Mouse (Mus musculus) limb, embryonic 12.5 days (tissue): ENCODE results near the gene Apba3. TPM values are rescaled to one million over a fixed set of nuclear protein-coding genes. Genes with fewer than 3 reads are reported as not detected.

Experiments
- ATAC-seq: fragments of 200-750 bp; cut with Nextera tagmentation; 2 replicates; pipeline ENCODE4 v1.8.0; 2017; ENCODE audit warnings: low read depth, moderate TSS enrichment; ENCODE audit not compliant: insufficient number of reproducible peaks, insufficient read depth, low FRiP score, low TSS enrichment
- H3K27ac ChIP-seq: fragments of 300-500 bp; sonication (generic); 2 replicates; pipeline ENCODE4 v1.5.1; 2016; ENCODE audit warnings: mild to moderate bottlenecking, moderate library complexity
- H3K27me3 ChIP-seq: fragments of 300-500 bp; sonication (generic); 2 replicates; pipeline ENCODE4 v1.6.1; 2016; ENCODE audit warnings: mild to moderate bottlenecking, moderate library complexity
- H3K36me3 ChIP-seq: fragments of 300-500 bp; sonication (generic); 2 replicates; pipeline ENCODE4 v1.6.1; 2016; ENCODE audit warnings: mild to moderate bottlenecking, moderate library complexity
- H3K4me1 ChIP-seq: fragments of 300-500 bp; sonication (generic); replicated peaks from 2 replicates; pipeline ENCODE4 v1.6.1; 2016
- H3K4me2 ChIP-seq: fragments of 300-500 bp; sonication (generic); 2 replicates; pipeline ENCODE4 v1.6.1; 2016; ENCODE audit warnings: mild to moderate bottlenecking, moderate library complexity
- H3K4me3 ChIP-seq: fragments of 300-500 bp; sonication (generic); replicated peaks from 2 replicates; pipeline ENCODE4 v1.5.1; 2016; ENCODE audit warnings: mild to moderate bottlenecking
- H3K9ac ChIP-seq: fragments of 300-500 bp; sonication (generic); replicated peaks from 2 replicates; pipeline ENCODE4 v1.6.1; 2016; ENCODE audit warnings: mild to moderate bottlenecking, moderate library complexity
- H3K9me3 ChIP-seq: fragments of 300-500 bp; sonication (generic); 2 replicates; pipeline ENCODE4 v1.6.1; 2016; ENCODE audit warnings: mild to moderate bottlenecking, moderate library complexity
- WGBS: fragments of 180-500 bp; shearing (Covaris S2); methylation state at CpG from one replicate; pipeline ENCODE4 v1.1.7; 2016; 5-methylcytosine and 5-hydroxymethylcytosine counted together
- polyA plus RNA-seq: library from polyadenylated mRNA; unstranded; fragments of >200 nt; fragmentation: Nextera tagmentation; extraction: Ambion mirVana; gene quantifications from 2 replicates; pipeline ENCODE4 v1.2.1, GENCODE M21; 2016

The Apba3 gene
- polyA plus RNA-seq, 1 experiment from 2014 or later = 48.8 TPM

DNA sequence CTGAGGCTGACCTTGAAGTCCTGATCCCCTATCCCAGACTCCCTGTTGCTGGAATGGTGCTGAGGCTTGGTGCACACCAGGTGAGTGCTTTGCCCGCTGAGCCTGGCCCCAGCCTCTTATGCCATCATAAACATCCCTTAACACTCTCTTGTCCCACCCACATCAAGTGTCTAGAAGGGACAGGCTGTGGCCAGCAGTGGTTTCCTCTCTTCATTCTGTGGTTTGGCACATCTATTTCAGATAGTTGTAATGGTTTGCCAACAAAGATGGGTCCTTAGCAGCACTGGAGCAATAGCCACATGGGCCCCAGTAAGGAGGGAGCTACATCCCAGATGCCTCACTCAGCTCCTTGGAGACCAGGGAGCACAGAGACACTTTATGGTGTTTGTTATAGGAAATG is 11.9 kb upstream of the Apba3 start:
- no peaks in the 10 kb centered on the region; the same call in 1 of the 2 replicates for H3K9me3 ChIP-seq
- peaks cover 94% of the 10 kb centered on the region for H3K27me3 ChIP-seq
- no peaks in the 10 kb centered on the region for H3K36me3 ChIP-seq
- H3K4me1 ChIP-seq = peaks cover 27% of the 10 kb centered on the region
- no peak overlapping the region for H3K9ac ChIP-seq
- no peak overlapping the region for H3K4me3 ChIP-seq
- no peak overlapping the region for H3K27ac ChIP-seq
- H3K4me2 ChIP-seq = no peak overlapping the region
- no peak for ATAC-seq
- 71% methylated on average over 1 of the region's 1 CpGs for WGBS

DNA sequence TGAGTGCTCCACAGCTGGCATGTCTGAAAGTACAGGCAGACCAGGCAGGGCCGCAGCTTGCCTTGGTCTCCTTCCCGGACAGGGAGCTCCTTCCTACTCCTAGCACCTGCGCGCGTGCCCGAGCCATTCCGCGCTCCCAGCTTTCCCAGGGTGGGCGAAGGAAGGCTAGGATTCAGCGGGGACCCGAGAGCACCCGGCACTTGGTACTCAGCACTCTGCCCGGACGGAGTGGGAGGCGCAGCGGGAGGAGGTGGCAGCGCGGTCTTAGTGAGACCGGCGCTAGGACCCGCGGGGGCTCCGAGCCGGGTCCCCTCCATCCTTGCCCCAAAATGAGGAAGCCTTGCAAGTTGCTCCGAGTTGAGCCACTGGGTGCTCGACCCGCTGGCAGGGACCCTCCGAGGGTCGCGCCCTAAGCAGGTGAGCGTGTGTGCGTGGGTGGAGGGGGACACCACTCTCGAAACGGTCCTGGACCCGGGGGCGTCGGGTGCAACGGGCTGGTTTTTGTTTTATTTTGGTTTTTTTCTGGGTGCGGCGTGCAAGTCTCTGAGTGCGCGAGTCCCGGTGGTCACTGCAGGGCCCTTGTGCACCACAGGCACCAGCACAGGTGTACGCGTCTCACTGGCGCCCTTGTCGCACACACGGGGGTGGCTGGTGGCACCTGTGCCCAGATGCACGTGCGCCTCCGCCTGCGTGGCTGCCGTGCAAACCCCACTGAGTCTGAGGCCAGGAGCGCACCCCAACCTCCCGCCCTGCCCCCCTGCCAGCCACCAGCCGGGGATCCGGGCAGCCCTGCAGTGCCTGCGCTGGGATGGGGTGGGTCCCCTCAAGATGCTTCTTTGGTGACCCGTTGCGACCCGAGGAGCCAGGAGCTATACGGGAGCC is 9.4 kb upstream of the Apba3 start:
- H3K9ac ChIP-seq = peak overlapping the region; percentile 55
- peaks cover 85% of the 10 kb centered on the region for H3K27me3 ChIP-seq
- H3K27ac ChIP-seq = no peak overlapping the region
- peaks cover 24% of the 10 kb centered on the region for H3K4me1 ChIP-seq
- H3K36me3 ChIP-seq = peaks cover 15% of the 10 kb centered on the region
- WGBS = 2% methylated on average over 62 of the region's 62 CpGs
- ATAC-seq = no peak
- peak overlapping the region; percentile 74 for H3K4me2 ChIP-seq
- peaks cover 8% of the 10 kb centered on the region; the same call in 1 of the 2 replicates for H3K9me3 ChIP-seq
- H3K4me3 ChIP-seq = peak overlapping the region; percentile 50

DNA sequence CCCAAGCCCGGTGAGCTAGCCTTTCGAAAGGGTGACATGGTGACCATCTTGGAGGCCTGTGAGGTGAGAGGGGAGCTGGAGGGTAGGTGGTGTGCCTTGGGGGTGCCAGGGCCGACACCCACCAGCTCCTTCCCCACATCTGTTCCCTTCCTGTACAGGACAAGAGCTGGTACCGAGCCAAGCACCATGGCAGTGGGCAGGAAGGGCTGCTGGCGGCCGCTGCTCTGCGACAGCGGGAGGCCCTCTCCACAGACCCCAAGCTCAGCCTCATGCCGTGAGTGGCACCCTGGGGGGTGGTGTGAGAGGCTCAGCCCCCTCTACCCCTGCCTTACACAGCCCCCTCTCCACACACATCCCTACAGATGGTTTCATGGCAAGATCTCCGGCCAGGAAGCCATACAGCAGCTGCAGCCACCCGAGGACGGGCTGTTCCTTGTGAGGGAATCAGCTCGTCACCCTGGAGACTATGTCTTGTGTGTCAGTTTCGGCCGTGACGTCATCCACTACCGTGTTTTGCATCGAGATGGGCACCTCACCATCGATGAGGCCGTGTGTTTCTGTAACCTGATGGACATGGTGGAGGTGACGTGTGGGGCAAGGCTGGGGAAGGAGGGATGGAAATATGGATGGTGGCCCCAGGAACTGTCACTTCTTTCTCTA is 7.4 kb upstream of the Apba3 start:
- no peak overlapping the region for H3K4me2 ChIP-seq
- H3K9ac ChIP-seq = no peak overlapping the region; the same call in 1 of the 2 replicates
- H3K36me3 ChIP-seq = peaks cover 35% of the 10 kb centered on the region
- peaks cover 16% of the 10 kb centered on the region for H3K4me1 ChIP-seq
- H3K9me3 ChIP-seq = peaks cover 8% of the 10 kb centered on the region; the same call in 1 of the 2 replicates
- H3K27ac ChIP-seq = no peak overlapping the region
- no peak for ATAC-seq
- no peak overlapping the region for H3K4me3 ChIP-seq
- H3K27me3 ChIP-seq = peaks cover 66% of the 10 kb centered on the region
- WGBS = 39% methylated on average over 21 of the region's 21 CpGs

DNA sequence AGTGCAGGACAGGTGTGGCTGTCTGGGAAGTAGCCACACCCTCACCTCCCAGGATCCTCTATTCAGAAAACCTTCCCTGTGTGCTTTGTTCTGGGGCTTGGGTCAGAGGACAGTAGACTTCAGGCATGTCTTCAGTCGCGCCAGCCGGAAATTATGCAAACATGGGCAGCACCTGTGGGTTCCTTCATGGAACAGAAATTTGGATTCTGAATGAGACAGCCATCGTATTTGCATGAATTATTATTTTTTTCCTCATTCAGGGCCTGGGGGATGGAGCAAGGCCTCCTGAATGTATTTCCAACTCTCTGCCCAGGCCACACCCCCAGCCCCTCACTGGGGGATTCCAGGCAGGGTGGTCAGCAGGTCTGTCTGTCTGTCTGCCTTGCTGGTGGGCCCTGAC is 5.7 kb upstream of the Apba3 start:
- Histone ChIP-seq H3K4me2 (no peak overlapping the region), H3K27ac (no peak overlapping the region), H3K36me3 (peaks cover 47% of the 10 kb centered on the region), H3K9ac (no peak overlapping the region), H3K9me3 (peaks cover 8% of the 10 kb centered on the region; the same call in 1 of the 2 replicates), H3K4me1 (peaks cover 22% of the 10 kb centered on the region), H3K4me3 (no peak overlapping the region), H3K27me3 (peaks cover 50% of the 10 kb centered on the region)
- WGBS = 87% methylated on average over 4 of the region's 4 CpGs
- no peak for ATAC-seq

DNA sequence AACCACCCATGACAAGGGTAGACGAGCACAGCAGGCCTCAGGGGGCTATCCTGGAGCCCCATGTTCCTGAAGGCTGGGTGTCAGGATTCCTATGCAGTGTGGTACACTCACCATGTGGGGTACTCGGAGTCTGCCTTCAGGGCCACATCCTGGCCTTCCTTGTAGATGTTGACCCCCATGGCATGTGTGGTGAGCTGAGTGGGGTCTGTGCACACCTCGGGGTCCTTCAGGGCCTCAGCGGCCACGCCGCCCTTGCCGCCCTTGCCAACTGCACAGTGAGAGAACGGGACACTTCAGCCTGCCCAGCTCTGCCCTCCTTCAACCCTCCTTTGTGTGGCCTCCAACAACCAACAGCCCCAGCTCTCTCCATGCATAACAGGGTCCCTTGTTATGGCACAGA is 1.2 kb upstream of the Apba3 start:
- peaks cover 16% of the 10 kb centered on the region for H3K4me1 ChIP-seq
- no peak for ATAC-seq
- no peak overlapping the region for H3K27ac ChIP-seq
- H3K9me3 ChIP-seq = peaks cover 3% of the 10 kb centered on the region; the same call in 1 of the 2 replicates
- peaks cover 60% of the 10 kb centered on the region for H3K36me3 ChIP-seq
- no peak overlapping the region; the same call in 1 of the 2 replicates for H3K9ac ChIP-seq
- H3K4me2 ChIP-seq = peak overlapping the region; percentile 63
- WGBS = 97% methylated on average over 8 of the region's 8 CpGs
- H3K27me3 ChIP-seq = peaks cover 4% of the 10 kb centered on the region
- H3K4me3 ChIP-seq = peak overlapping the region; percentile 52

DNA sequence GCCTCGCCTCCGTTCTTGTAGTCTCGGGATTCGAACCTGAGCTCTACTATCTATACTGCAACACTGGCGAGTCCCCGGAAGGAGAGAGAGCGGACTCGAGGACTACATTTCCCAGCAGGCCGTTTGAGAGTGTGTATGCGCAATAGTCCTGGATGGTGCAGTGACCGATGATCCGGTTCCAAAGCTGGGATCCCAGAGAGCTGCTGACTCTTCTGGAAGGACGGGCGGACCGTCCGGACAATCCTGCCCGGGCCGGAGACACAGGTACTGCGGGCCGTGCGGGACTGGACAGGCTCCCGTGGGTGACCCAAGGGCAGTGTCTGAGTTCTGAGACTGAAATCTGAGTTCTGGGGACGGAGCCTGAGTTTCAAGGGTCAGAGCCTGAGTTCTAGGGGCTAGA is 1.3 kb downstream of the Apba3 start:
- H3K4me1 ChIP-seq = peaks cover 16% of the 10 kb centered on the region
- H3K9ac ChIP-seq = peak overlapping the region; percentile 66
- peak; percentile 50; the same call in 1 of the 2 replicates for ATAC-seq
- H3K4me2 ChIP-seq = peak overlapping the region; percentile 76
- no peak overlapping the region for H3K27ac ChIP-seq
- no peaks in the 10 kb centered on the region for H3K27me3 ChIP-seq
- H3K36me3 ChIP-seq = peaks cover 63% of the 10 kb centered on the region
- 4% methylated on average over 23 of the region's 23 CpGs for WGBS
- H3K9me3 ChIP-seq = no peaks in the 10 kb centered on the region
- peak overlapping the region; percentile 52 for H3K4me3 ChIP-seq

DNA sequence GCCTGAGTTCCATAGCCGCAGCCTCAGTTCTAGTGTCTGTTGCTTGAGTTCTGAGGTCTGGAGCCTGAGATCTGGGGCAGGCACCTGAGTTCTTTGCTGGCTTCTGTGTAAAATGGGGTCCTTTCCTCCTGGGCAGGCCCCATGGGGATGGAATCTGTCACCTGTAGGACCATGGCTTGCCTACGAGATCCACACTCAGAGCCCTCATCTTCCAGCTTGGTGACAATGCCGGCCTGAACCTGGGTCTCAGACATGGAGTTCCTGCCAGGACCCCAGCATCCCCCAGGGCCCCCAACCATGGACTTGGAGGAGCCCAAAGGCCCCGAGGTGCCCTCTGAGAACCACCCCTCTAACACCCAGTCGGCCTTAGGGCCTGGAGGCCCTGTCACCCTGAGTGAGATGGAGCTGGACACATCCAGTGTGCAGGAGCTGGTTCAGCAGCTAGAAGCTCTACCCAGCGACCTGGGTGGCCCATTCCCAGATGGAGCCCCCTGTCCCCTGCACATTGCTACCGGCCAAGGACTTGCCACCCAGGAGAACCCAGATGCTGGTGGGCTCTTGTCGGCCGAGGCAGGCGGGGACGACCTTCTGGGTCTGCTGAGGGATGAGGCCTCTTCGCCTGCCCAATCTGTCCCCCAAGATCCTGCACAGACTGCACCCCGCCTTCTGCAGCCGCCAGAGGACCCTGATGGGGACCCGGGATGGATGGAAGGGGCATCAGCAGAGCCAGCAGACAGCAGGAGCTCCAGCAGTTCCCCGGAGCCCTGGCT is 2.1 kb downstream of the Apba3 start:
- ATAC-seq = no peak
- peak overlapping the region; percentile 76 for H3K4me2 ChIP-seq
- no peaks in the 10 kb centered on the region for H3K9me3 ChIP-seq
- H3K4me3 ChIP-seq = peak overlapping the region; percentile 52
- H3K27me3 ChIP-seq = no peaks in the 10 kb centered on the region
- H3K36me3 ChIP-seq = peaks cover 63% of the 10 kb centered on the region
- peak overlapping the region; percentile 66 for H3K9ac ChIP-seq
- H3K4me1 ChIP-seq = peaks cover 16% of the 10 kb centered on the region
- no peak overlapping the region for H3K27ac ChIP-seq
- WGBS = 82% methylated on average over 16 of the region's 16 CpGs

DNA sequence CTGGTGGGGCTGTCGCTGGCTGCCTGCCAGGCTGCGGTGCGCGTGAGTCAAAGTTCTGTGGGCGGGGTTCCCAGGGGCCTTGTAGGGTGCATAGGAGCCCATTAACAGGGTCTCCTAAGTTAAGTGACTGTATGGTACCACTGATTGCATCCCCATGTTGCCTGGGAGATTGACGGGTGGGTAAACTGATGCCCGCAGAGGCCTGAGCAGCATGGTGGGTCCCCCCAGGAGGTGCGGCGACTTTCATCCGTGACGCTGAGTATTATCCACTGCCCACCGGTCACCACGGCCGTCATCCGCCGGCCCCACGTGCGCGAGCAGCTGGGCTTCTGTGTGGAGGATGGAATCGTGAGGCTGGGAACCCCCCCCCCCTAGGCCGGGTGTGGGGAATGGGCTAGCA is 5.6 kb downstream of the Apba3 start:
- ATAC-seq = no peak
- Histone ChIP-seq H3K27me3 (no peaks in the 10 kb centered on the region), H3K4me2 (no peak overlapping the region), H3K4me1 (peaks cover 10% of the 10 kb centered on the region), H3K27ac (no peak overlapping the region), H3K36me3 (peaks cover 53% of the 10 kb centered on the region), H3K9ac (no peak overlapping the region), H3K4me3 (no peak overlapping the region), H3K9me3 (no peaks in the 10 kb centered on the region; the same call in 1 of the 2 replicates)
- 95% methylated on average over 21 of the region's 21 CpGs for WGBS

DNA sequence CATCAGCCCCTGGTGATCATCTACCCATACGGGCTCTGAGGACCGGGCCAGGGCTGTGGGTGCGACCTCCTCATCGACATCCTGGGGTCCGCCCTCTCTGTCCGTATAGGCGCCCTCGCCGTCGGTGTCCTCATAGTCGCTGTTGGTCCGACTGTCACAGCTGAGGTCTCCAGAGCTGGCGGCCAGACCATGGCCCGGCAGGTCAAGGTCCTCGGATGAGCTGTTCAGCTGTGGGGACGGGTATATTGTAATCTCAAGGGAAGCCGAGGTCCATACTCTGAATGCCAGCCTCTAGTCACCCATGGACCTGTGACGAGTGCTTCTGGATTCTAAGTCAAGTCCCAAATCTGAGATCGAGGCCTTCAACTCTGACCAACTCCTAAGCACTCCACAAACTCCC is 7.1 kb downstream of the Apba3 start:
- no peak overlapping the region for H3K9ac ChIP-seq
- ATAC-seq = no peak
- H3K4me3 ChIP-seq = no peak overlapping the region
- peaks cover 4% of the 10 kb centered on the region for H3K4me1 ChIP-seq
- H3K36me3 ChIP-seq = peaks cover 53% of the 10 kb centered on the region
- H3K27ac ChIP-seq = no peak overlapping the region
- H3K9me3 ChIP-seq = no peaks in the 10 kb centered on the region; the same call in 1 of the 2 replicates
- H3K27me3 ChIP-seq = peaks cover 6% of the 10 kb centered on the region; the same call in 1 of the 2 replicates
- H3K4me2 ChIP-seq = no peak overlapping the region
- WGBS = 95% methylated on average over 19 of the region's 19 CpGs

DNA sequence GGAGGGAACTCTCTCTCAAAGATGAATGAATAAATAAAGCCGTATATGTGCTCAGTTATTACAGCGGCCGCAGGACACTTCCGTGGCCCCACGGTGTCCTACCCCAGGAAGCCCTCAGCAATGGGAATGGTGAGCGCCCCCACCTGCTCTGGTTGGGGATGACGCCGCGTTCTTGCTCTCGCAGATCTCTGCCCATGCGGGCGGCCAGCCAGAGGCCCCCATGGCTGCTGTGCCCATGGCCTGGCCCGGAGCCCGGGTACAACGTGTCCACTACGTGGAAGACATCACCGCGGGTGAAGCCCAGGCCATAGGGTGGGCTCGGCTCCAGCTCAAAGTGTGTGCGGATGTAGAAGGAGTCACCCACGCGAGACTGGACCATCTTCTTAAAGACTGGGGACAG is 10.9 kb downstream of the Apba3 start:
- Histone ChIP-seq H3K4me3 (no peak overlapping the region), H3K27me3 (peaks cover 40% of the 10 kb centered on the region), H3K9ac (no peak overlapping the region), H3K36me3 (peaks cover 19% of the 10 kb centered on the region), H3K4me1 (peaks cover 11% of the 10 kb centered on the region; the same call in 1 of the 2 replicates), H3K9me3 (no peaks in the 10 kb centered on the region; the same call in 1 of the 2 replicates), H3K4me2 (no peak overlapping the region), H3K27ac (no peak overlapping the region)
- no peak for ATAC-seq
- WGBS = 80% methylated on average over 22 of the region's 22 CpGs
